Mouse (Mus musculus): ENCODE data around the gene Abr.

Abr gene

DNA sequence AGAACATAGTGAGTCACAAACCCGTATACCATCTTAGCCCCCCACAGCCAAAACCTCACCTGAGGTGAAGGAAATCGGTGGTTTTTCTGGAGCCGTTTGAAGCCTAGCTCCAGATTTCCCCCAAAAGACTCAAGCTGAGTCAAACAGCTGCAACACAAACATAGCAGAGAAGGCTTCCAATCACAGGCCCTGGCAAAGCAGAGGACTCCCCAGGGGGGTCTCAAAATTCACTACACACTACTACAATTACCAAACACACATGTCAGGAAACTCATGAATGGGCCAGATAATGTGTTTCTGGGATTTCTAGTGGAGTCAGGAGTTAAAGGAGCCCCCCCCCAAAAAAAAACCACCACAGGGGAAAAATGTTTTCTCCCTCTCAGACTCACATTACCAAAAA lies 56.0 kb downstream of the Abr start:
- no peak for DNase-seq

DNA sequence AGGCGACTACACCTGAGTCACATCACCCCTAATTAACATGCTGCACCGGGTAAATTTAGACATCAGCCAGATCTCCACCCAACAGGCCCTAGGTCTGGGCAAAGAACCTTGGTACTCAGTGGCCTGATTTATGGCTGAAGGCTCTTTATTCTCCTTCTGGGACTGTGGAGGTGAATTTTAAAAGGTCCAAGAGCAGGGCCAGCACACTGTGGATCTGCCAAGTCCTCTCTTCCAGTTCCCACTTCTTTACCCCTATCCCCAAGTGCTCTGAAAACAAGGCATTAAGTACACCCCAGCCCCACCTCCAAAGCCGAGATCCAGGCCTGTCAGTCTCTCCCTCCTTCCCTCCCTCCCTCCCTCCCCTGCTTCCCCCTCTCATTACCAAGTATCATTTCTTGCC lies 59.5 kb downstream of the Abr start:
- no peak for DNase-seq

DNA sequence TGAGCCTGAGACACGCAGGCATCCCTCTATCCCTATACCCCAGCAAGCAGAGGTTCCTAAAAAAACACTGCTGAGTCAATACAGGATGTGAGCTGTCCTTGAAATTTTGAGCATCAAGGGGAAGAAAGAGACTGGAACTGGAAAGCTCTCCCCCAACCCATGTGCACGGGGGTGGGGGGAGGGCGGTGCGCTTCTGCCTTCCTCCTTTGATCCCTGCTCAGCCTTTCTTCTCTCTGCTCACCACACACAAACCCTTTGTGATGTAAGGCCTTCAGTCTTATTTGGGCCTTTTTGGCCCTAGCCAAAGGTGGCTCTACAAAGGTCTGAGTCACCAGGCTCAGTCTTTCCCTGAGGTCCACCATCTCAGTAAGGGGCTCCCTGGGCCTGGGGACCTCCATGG lies 59.9 kb downstream of the Abr start:
- no peak for DNase-seq

DNA sequence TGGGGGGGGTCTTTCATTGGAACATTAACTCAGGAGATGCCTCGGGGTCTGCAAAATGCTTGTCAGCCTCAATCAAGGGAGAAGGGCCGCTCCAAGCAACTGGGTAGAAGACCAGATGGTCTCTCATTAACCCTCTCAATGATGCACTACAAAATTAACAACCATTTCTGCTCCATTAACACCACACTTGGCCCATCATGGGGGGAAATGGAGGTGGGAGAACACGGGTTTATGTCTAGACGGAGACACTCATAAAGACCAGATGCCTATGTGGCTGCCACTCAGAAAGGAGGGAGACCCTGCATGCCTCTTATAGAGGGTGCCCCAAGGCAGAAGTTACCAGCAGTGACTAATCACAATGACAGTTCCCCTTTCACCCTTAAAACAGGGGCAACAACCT lies 64.3 kb downstream of the Abr start:
- no peak for DNase-seq

DNA sequence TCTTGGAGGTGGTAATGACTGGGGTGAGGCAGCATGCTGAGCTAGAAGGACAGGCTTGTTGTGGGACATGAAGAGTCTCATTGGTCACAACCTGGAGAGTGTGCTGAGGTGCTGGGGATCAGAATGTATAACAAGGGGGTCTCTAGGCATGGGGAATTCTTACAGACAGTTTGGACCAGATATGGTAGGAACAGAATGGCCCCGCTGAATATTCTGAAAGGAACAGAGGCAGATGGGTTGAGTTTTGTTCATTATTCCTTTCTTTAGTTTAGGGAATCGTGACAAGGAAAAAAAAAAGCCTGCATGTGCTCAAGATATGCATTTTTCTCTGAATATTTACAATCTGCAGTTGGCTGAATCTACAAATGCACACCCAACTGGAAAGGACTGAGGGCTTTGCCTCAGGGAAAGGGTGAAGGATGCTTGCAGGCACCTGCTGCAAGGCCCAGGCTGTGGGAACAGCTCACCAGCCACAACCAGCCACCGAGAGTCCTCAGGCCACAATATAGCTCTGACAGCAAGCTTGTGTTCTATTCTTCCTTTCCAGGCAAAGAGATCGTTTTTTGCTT lies 73.9 kb downstream of the Abr start:
- DNase-seq, result no peak

DNA sequence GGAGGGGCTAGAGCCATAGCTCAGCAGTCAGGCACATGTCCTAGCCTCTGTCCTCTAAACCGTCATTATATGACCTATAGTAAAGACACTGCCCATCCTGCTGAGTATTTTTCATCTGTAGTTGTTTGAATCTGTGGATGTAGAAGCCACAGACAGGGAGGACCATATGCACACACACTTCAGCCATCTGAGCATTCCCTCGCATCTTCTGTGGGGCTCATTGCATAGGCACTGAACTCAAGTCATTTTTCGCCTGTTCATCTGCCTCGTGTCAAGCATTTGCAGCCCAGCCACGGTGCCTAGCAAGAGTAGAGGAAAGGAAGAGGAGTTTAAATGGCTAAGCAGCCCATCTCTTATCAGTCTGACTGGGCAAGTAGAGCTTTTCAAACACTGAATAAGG lies 74.7 kb downstream of the Abr start:
- no peak for DNase-seq

DNA sequence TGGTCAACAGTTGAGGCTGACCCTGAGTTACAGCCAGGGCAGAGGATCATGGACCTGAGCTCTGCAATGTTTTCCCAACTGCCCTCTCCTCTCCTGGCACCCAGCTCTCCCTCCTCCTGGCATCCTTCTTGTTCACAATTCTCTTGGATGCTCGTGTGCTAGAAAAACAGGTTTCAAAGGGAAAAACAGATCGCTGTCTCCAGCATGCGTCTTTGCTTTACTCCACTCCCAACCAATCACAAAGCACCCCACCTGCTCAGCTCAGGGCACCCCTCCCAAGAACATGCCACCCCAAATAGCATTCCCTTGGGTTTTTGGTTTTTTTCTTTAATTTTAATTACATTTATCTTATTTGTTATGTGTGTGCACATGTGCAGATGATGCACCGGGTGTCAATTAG lies 75.7 kb downstream of the Abr start:
- DNase-seq, result no peak

DNA sequence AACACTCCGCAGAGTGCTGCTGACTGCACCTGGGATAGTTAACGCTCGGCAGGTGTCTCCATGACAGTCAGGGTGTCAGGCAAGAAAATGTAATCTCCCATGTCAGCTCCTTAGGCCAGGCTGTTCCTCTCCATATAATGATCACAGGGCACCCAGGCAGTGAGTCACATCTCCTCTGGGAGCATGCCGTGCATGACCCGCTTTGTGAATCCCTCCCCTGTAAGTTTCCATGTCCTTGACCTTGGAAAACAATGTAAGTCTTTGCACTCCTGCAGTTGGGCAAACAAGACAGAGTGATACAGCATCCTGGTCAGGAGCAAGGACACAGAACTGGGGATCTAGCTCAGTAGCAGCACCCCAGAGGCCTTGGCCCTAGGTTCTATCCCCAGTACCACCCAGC lies 78.8 kb downstream of the Abr start:
- no peak for DNase-seq

DNA sequence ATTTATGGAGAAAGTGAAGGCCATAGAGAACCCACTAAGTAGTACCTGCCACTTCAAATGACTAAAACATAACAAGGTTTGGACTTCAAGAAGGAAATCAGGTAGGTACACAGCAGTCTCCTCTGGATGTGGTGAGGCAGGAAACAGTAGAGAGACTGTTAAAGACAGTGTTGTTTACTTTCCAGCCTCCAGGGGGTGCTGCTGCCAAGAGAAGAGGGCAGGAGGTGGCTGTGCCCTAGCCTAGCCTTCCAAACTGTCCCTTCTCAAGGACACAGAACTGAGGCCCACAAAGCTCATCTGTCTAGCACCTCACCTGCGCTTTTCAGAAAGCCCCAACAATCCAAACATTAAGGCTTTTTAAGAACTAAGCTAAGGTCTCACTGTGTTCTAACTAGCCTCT lies 81.1 kb downstream of the Abr start:
- peak; percentile 77 for DNase-seq

DNA sequence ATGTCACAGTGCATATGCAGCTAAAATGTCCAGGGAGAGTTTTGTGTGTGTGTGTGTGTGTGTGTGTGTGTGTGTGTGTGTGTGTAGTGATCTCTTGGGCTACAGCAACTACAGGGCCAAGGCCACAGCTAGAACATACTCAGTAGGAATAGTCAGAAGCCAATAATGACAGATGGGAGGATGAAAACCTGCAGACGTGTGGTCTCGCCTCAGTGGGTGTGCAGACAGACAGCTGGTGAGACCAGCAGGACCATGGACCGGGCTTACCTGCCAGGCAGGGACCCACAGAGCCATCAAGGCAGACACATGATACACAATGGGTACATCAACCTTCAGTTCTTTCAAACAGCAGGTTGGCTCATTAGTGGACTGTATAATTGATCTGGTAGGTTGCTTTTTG lies 84.7 kb downstream of the Abr start:
- DNase-seq, result no peak

DNA sequence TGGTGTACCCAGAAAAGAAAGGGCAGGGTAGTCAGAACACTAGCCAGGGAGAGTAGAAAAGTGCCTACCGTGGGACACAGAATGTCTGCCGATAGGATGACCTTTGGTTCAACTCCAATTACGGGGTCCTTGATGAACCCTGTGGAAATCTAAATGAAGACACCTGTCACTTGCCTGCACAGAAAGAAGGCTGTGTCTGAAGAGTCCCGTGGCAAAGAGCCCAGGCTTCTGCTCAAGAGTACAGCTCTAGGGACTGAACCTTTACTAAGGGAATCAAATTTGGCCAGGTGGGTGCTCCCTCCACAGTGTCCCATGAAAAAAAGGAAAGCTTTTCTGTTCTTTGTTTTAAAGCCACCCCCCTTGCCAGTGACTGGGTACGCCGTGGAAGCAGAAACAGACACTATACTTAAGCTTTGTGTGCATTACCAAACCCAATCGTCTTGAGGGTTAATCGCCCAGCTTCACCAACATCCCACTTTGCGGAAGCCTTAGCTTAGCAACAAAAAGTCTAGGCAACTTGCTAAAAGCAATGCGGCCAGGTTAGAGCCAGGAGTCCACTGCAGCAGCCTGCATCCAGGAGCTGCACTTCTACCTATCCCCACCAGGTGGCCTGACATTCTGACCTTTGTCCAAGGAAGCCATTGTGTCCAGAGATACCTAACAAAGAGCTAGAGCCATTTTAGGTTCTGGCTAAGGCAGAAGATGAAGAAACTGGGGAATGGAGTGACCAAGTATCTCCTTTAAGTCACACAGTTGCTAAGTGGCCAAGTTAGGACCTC lies 85.3 kb downstream of the Abr start:
- DNase-seq, result peak; percentile 19

DNA sequence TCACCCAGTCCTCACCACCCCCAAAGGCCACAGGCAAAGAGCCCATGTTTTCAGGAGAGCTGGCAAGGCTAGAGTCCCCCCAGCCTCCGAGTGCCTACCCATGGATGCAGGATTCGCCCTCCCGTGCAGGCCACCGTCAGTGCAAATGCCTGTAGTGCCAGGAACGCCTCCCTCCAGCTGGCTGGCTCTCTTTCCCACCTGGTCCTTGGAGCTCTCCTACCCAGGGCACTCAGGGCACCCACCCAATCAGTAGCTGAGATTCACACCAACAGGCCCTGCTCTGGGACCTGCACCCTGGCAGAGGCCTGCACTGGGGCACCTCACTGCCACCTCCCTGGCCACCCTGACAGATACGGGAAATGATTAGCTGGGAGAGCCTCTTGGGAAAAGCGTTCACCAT lies 90.1 kb downstream of the Abr start:
- no peak for DNase-seq

DNA sequence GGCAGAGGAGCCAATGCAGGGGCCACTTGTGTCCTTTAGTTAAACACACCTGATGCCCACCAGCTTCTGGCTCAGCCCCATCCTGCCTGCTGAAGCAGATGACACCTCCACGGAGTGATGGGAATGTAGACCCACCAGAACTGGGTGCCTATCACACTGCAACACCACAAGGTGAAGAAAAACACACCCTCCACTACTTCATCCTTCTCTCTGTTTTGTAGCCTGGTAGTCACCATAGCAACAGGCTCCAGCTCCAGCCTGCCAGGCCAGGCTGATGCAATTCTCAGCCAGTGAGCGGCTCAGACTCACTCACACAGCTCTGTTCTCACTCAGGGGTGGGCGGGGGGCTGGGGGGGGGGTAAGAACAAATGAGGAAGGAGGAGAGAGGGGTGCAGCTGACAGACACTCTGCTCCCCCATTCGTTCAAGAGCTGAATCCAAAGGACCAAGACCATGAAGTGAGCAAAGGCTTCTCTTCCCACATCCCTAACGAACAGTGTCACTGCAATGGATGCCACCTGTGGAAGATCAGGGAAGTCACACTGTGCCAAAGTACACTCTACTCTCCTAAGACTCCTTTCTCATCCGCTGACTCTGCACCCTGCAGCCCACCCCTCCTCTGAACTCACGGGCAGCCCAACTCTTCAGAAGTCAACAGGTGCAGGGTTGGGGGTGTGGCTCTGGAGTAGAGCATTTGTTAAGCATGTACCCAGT lies 91.0 kb downstream of the Abr start:
- peak; percentile 35 for DNase-seq

DNA sequence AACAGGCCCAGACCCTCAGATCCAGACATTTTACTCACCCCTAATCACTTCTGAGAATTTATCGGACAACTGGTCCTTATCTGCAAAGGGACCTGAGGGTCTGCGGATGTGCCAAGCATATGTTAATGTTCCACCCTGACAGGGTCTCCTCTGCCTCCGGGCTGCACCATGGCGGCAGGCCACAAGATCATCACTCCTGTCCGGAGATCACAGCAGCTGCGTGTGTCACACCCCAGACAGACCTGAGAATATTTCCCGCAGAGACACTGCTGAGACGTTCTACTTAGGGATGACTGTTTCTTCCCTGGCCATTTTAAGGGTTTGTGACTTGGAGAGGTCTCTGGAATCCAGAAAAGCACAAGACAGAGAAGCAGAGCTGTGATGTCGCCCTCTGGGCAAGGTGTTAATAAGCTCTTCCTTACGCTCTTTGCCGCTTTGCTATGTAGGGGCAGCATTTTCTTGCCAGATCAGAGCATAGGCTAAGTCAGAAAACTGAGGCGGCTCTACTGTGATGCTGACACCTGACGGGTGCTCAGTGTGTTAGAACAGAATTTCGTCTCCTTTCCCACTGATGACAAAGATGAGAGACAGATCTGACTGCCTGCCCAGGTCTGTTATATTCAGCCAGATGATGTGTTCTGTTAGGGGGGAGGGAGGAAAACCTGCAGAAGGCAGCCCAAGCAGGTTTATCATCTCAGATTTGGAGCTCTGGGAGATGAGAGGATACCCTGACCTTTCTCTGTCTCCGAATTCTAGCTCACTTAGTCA lies 91.8 kb downstream of the Abr start:
- no peak for DNase-seq

DNA sequence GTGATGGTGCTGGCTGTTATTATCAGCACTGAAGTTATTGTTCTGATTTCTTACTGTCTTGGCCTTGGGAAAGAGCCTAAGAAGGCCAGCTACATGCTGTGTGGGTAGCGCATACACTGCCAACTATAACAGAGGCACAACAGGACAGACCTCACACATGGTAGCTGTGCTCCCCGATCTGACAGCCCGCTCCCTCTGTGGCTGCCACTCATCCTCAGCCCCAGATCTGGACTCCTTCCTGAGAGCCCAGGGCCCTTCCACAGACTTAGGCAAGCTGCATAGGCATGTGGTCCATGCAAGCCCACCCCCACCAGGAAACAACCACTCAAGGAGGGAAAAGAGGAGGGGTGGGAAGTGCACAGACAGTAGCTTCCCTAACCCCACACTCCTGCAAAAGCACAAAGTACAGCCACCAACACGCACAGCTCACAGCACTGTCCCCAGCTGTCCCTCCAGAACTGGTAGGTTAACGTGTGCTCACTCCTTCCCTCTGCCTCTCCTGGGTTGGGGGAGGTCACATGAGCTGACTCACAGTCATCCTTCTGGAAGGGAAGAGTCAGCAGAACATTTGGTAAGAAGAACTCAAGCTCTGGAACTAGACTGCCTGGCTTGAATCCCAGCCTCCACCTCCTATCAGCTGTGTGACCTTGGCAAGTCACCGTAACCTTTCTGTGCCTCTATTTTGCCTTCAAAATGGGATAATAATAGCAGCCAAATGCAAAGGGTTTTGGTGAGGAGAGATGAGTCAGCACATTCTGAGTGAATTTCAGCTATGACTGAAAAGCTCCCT lies 92.6 kb downstream of the Abr start:
- no peak for DNase-seq

DNA sequence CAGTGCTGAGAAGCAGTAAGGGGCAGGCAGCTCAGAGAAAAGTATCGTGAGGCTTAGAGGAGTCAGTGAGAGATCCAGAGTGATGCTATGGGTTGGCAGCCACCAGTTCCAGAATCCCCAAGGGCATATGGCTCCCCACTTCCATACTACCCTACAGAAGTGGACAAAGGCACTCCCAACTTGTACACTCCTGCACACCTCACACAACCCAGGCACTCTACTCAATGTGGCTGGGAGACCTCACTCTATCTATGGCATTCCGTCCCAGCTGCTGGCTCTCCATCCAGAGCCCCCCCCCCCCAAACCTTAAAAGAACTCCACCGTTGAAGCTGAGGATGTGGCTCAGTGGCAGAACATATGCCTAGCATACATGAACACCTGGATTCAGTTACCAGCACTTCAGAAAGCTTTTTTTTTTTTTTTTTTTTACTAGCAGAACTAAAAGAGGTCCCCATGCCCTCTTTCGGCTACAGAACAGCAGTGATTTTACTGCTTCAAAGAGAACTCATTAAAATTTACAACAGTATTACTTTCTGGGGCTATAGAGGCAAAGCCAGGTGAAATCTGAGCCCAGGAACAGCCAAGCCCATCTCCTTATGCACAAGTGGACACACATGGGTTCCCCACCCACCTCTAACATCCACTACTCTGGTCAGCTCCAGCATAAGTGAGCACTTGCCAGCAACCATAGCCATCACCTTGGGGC lies 96.3 kb downstream of the Abr start:
- DNase-seq, result no peak

DNA sequence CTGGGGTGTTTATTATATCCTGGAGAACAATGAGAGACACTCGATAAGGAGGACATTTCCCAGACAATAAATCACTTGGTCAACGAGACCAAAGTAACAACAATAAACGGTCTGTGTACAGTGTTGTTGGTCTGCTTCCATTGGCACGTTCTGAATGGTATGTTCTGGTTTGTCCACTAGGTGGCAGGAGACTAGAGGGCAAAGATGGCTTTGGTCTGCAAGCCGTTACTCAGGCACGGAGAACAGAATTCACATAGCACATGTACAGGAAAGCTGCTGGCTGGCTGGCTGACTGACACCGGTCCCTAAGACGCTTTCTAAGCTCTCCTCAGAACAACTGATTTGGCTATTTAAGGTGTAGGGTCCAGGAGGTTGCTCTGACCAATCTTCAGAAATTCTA lies 97.2 kb downstream of the Abr start:
- peak; percentile 71 for DNase-seq

DNA sequence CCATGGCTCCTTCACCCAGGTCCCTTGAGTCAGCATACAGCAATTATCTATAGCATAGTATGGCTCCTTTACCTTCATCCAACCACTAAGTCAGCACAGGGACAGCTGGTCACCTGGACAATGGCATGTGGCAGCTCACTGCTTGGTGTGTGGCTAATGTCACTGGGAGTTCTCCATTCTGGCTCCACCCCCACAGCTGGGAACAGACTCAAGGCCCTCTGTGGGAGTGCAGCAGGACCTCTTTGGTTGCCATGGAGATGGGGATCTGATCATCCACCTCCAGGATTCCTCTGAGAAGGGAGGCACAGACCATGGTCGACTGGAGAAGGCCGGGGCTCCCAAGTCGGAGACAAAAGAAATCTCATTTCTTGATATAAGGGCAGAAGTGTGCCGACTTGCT lies 98.8 kb downstream of the Abr start:
- DNase-seq, result no peak

DNA sequence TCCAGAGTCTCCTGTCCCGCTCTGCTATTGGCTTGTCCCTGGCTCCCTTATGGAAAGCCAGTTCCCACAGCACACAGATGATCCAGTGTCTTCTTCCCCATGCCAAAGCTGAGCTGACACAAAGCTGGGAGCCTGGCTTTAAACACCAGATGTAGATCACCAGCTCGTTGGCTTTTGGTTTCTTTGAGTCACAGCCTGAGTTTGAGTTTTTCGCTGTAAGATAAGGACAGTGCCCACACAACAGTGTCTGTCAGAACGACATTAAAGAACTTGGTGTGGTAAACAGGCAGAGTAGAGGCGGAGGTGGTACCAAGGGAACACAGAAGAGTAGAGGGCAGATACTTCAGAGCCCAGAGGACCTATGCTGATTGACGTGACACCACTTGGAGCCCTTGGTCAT lies 101.2 kb downstream of the Abr start:
- no peak for DNase-seq

DNA sequence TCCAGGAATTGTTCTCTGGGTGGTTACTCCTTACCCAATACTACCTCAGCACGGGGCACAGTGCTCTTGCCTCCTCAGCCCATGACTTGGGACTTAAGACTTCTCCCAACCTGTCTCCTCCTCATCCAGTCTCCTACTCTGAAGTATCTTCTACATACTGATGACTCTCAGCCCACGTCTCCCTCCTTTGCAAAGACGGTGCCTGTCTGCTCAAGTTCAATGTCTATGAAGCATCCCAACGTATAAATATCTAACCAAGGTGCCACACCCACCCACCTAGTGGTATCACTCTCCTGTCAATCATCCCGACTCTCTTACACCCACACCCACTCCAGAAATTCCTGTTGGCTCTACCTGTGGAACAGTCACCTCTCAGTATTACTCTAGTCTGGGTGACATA lies 103.5 kb downstream of the Abr start:
- DNase-seq, result no peak

DNA sequence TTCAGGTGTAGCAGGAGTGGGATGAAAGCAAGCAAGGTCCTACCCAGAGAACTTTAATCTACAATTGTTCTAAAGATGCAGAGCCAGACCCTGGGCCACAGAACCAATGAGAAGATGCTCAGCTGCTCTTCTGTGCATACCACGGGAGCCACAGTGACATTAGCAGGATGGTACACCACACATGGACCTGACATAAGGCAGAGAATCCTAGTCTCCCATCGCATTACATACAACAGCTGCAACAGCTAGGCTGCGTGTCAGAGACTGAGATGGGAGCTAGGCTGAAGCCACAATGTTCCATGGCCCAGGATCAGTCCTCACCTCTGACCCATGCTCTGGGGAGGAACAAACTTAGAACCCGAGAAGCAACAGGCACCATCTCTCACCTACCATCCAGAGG lies 104.0 kb downstream of the Abr start:
- DNase-seq, result no peak

DNA sequence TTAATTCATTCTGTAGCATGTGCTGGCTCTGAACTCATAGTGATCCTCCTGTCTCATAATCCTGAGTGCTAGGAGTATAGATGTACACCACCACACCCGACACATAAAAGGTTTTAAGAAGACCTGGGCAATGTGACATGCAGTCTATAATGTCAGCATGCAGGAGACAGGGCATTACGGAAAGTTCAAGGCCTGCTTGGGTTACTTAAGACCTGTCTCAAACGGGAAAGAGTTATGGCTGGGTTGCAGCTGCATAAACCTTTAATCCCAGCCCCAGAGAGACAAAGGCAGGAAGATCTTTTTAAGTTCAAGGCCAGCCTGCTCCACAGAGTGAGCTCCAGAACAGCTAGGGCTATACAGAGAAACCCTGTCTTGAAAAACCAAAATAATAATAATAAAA lies 105.2 kb downstream of the Abr start:
- DNase-seq, result no peak
